Mouse (Mus musculus) natural killer cell, adult 2 months (primary cell): ENCODE data around the gene Hoxd11.

ENCODE experiments used
- DNase-seq, 2 experiments: peaks; one replicate each; pipeline ENCODE4 v3.0.0; 2022; ENCODE audit warnings: low spot score in 2 of 2

The Hoxd11 gene

GRCm38 (mm10) chr2:74680561-74681398, 1.4 kb downstream of the Hoxd11 start:
- DNase-seq, result no peak

- DNase-seq, result no peak
Measured at GRCm38 (mm10) chr2:74681594-74682531, 2.5 kb downstream of the Hoxd11 start.

- DNase-seq, result no peak
Measured at GRCm38 (mm10) chr2:74682796-74683195, 3.4 kb downstream of the Hoxd11 start.

- no peak for DNase-seq
Measured at GRCm38 (mm10) chr2:74683471-74683951, 4.2 kb downstream of the Hoxd11 start.

GRCm38 (mm10) chr2:74684106-74684505, 4.7 kb downstream of the Hoxd11 start:
- no peak for DNase-seq

GRCm38 (mm10) chr2:74685059-74685603, 5.8 kb downstream of the Hoxd11 start:
- DNase-seq, result no peak

- DNase-seq, result no peak
Measured at GRCm38 (mm10) chr2:74686301-74686987, 7.1 kb downstream of the Hoxd11 start.

- no peak for DNase-seq
Measured at GRCm38 (mm10) chr2:74686988-74687697, 7.8 kb downstream of the Hoxd11 start.

- DNase-seq, result no peak
Measured at GRCm38 (mm10) chr2:74687698-74688555, 8.6 kb downstream of the Hoxd11 start.

- DNase-seq, result no peak
Measured at GRCm38 (mm10) chr2:74688795-74689573, 9.6 kb downstream of the Hoxd11 start.

- no peak for DNase-seq
Measured at GRCm38 (mm10) chr2:74689574-74690337, 10.4 kb downstream of the Hoxd11 start.

GRCm38 (mm10) chr2:74690338-74690716, 11.0 kb downstream of the Hoxd11 start:
- DNase-seq, result no peak

GRCm38 (mm10) chr2:74691022-74691951, 11.9 kb downstream of the Hoxd11 start, which contains the start of gene Hoxd10:
Gene Hoxd10 (plus strand): TSS chr2:74691924.
- DNase-seq, result no peak

GRCm38 (mm10) chr2:74691995-74692807, 12.8 kb downstream of the Hoxd11 start:
- no peak for DNase-seq

GRCm38 (mm10) chr2:74692808-74693431, 13.6 kb downstream of the Hoxd11 start:
- DNase-seq, result no peak

GRCm38 (mm10) chr2:74693432-74693827, 14.1 kb downstream of the Hoxd11 start:
- DNase-seq, result no peak
